Mouse (Mus musculus): ENCODE measurements around the gene Bpifb9a. TPM values are rescaled to one million over a fixed set of nuclear protein-coding genes. Genes with fewer than 3 reads are reported as not detected.

Bpifb9a gene
- polyA plus RNA-seq, 1 experiment from 2014 or later, result not detected

Other genes with a start within 250 kb of the Bpifb9a start
- not detected in 2 replicates for gene Bpifa2, start 249.6 kb upstream of the Bpifb9a start, polyA plus RNA-seq (2015; fragmentation: Nextera tagmentation; extraction: Ambion mirVana)
- not detected in 2 replicates for gene Bpifa3, start 127.5 kb upstream of the Bpifb9a start, polyA plus RNA-seq (2015; fragmentation: Nextera tagmentation; extraction: Ambion mirVana)
- not detected in 2 replicates for gene Bpifa1, start 115.0 kb upstream of the Bpifb9a start, polyA plus RNA-seq (2015; fragmentation: Nextera tagmentation; extraction: Ambion mirVana)
- gene Bpifa5, start 95.2 kb upstream of the Bpifb9a start, polyA plus RNA-seq (2015; fragmentation: Nextera tagmentation; extraction: Ambion mirVana), result not detected in 2 replicates
- gene Bpifb1, start 67.0 kb upstream of the Bpifb9a start, polyA plus RNA-seq (2015; fragmentation: Nextera tagmentation; extraction: Ambion mirVana), result 0.27 and 0.28 TPM in 2 replicates
- 0.12 TPM in 1 of 2 replicates, not detected in the other for gene Bpifb5, start 34.1 kb upstream of the Bpifb9a start, polyA plus RNA-seq (2015; fragmentation: Nextera tagmentation; extraction: Ambion mirVana)
- gene Bpifb9b, start 49.4 kb downstream of the Bpifb9a start, polyA plus RNA-seq (2015; fragmentation: Nextera tagmentation; extraction: Ambion mirVana), result not detected in 2 replicates
- gene Cdk5rap1, start 115.2 kb downstream of the Bpifb9a start, polyA plus RNA-seq (2015; fragmentation: Nextera tagmentation; extraction: Ambion mirVana), result 15.2 and 15.4 TPM in 2 replicates
- 4.8 and 5.9 TPM in 2 replicates for gene Snta1, start 150.2 kb downstream of the Bpifb9a start, polyA plus RNA-seq (2015; fragmentation: Nextera tagmentation; extraction: Ambion mirVana)
- gene Cbfa2t2, start 178.6 kb downstream of the Bpifb9a start, polyA plus RNA-seq (2015; fragmentation: Nextera tagmentation; extraction: Ambion mirVana), result 71.6 and 83.1 TPM in 2 replicates

All from midbrain, embryonic 13.5 days (tissue).